Mouse (Mus musculus) spleen, postnatal 10 days (tissue): ENCODE results near the gene Fuz.

ENCODE experiments used
- DNase-seq, 2 experiments: peaks; one replicate each; pipeline ENCODE4 v3.0.0; 2021 to 2022; ENCODE audit warnings: low spot score in 2 of 2

Fuz gene

DNA sequence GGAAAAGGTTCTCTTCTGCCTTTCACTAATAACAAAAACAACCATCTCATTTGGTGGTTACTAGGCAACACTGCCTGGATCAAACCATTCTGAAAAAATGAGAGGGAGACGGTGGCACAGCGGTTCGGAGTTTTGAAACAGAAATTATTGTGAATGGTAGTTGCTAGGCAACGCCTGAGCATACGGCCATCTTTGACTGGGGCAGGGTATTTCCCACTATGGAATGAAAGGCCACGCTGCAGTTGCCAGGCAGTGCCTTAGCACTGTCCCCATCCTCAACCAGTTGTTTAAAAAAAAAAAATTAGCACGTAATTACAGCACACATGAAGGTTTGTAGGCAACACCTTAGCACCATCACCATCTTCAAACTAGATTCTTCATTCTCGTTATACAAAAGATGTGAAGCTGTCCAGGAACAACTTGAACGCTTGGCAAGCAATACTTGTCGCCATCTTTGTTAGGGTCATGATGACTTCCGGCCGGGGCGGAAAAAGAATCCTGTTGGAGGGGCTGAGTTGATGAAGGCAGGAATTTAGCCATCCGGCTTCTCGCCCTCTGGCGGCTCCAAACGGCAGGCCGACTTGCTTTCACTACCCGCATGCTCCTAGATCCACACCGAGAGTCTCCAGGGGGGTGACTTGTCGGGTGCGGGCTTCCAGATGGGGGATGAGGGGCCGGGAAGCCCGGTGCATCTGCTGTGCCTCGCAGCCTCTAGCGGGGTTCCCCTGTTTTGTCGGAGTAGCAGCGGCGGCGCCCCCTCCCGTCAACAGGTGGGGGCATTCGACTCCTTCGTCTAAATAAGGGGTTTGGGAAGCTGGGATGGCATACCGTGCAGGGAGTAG, at the start of gene Fuz:
Gene Fuz, plus strand, starts transcription at position 487 of the 842 bp plus-strand sequence.
- peak; percentile 74 to 85 for DNase-seq

DNA sequence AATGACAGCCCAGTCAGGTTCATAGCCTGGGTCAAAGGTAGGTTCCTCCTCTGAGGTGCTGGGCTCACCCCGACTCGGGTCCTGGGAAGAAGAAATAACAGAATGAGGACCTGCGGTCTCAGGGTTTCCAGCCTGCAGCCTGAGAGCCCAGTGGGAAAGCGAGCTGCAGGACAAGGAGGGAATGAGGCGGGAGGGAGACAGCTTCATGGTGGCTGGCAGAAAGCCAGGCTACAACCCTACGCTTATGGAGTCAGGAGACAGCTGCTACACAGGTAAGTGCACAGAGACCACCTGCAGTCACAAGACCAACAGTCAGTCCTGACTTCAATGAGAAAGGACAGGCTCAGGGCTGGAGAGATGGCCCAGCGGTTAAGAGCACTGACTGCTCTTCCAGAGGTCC, 49.1 kb upstream of the Fuz start:
- no peak for DNase-seq

DNA sequence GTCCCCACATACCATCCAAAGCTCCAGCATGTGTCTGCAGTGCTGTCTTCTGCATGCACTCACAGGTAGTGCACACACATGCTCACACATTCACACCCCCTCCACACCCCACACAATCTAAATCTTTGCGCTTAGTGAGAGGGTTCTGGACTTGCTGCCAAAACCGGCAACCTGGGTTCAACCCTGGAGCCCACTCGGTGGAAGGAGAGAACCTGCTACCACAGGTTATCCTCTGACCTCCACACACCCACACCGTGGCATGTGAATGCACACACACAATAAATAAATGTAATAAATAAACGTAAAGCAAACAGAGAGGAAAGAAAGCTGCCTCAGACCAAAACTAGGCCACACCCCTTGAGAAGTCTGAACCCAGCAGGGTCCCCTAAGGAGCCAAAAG, 48.1 kb upstream of the Fuz start:
- DNase-seq: no peak

GRCm38 (mm10) chr7:44848561-44849415, 47.1 kb upstream of the Fuz start, which contains the start of the genes Akt1s1 and Tbc1d17:
Akt1s1 (plus strand) TSS chr7:44848991.
Tbc1d17 (minus strand) TSS chr7:44849079.
- peak; percentile 93 to 96 for DNase-seq

GRCm38 (mm10) chr7:44849416-44850111, 46.3 kb upstream of the Fuz start:
- peak; percentile 90 for DNase-seq

GRCm38 (mm10) chr7:44850146-44850545, 45.7 kb upstream of the Fuz start:
- DNase-seq: peak; percentile 58 to 82

GRCm38 (mm10) chr7:44850789-44851624, 44.9 kb upstream of the Fuz start:
- no peak for DNase-seq

DNA sequence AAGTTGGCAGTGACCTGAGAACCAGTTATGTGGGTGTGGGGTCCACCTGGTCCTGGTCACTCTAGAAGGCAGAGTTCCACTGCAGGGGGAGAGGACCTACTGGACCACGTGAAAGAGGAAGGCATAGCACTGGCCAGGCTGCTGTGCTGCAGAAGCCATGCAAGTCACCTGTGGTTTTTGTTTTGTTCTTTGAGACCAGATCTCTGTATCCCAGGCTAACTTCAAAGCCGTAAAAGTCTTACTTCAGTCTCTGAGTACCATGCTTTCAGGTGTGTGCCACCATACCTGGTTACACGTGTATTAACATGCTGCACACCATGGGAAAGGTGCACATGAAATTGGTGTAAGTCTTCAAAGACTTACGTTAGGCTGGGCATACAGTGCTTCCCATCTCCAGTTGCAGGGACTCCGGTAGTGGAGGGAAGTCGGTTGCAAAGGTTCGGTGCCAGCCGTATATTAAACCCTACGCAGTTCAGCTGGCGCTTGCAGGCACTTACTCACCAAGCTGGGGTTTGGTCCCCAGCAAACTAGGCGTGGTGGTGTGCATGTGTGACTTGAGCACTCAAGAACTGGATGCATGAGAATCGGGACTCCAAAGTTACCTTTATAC, 44.1 kb upstream of the Fuz start:
- DNase-seq: no peak

- DNase-seq: peak in 1 of 2 experiments; percentile 23
Measured at GRCm38 (mm10) chr7:44852259-44853027, 43.4 kb upstream of the Fuz start.

DNA sequence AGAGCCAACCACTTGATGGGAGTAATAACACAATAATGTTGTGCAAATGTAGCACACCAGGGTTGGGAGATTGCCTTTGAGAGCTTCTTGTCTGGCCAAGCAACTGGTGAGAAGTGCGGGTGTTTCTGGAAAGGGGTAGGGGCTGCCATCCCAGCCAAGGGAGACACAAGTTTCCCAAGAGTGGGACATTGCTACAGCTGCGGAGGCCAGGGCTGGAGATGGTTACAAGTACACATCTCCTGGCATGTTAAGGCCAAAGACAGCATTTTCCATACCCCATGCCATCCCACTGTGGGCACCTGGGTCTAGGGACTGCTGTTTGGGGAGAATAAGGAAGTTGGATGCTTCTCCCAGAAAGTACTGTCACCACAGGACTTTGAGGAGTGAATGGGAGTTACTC, 42.8 kb upstream of the Fuz start:
- no peak for DNase-seq

GRCm38 (mm10) chr7:44853596-44854355, 42.1 kb upstream of the Fuz start:
- DNase-seq: peak in 1 of 2 experiments; percentile 51

GRCm38 (mm10) chr7:44854356-44855031, 41.4 kb upstream of the Fuz start:
- DNase-seq: peak; percentile 87 to 89

DNA sequence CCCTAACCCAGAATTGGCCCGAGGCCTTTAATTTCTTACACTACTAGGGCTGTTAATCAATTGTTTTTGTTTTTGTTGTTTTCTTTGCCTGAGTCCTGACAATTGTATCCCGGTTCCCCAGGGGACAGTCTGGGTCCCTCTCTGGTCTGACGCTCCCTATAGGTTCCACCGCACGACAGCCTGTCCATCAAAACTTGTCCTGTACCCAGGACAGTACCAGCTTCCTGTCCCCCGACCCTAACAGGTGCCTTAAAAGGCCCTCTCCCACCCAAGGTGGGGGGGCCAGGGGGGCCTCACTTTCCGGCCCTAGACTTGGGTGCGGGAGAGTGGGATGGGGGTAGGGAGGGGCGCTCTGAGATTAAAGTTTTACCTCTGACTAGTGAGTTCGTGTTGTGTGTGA, 40.8 kb upstream of the Fuz start:
- DNase-seq: no peak

- peak in 1 of 2 experiments; percentile 42 for DNase-seq
Measured at GRCm38 (mm10) chr7:44856265-44856916, 39.5 kb upstream of the Fuz start.

GRCm38 (mm10) chr7:44857042-44857552, 38.8 kb upstream of the Fuz start, which contains the start of gene Pnkp:
Pnkp (plus strand) TSS chr7:44857139.
- DNase-seq: peak; percentile 86 to 91

GRCm38 (mm10) chr7:44857905-44858304, 38.0 kb upstream of the Fuz start:
- DNase-seq: peak; percentile 65 to 82

DNA sequence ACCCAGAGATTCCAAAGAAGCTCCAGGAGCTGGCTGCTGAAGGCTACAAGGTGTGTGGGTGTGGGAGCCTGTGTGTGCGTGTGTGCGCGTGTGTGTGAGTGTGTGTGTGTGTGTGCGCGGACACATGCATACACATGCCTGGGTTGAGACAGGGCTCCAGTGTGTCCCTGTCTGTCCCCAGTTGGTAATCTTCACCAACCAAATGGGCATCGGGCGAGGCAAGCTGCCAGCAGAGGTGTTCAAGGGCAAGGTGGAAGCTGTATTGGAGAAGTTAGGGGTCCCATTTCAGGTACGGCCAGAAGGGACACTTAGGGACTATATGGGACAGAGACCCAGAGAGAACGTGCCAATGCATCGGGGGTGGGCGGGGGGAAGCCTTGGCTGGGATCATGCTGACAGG, 36.0 kb upstream of the Fuz start:
- no peak for DNase-seq
